Mouse (Mus musculus) CD4-positive, CD25-positive, alpha-beta regulatory T cell, adult 2 months (primary cell): ENCODE results near the gene Gdf5.
"Not testable (repeated sequence)": the region's sequence is repeated elsewhere in the genome, so short reads cannot be mapped to it uniquely, and the experiment has no call there.

Experiments
- DNase-seq: peaks from one replicate; pipeline ENCODE4 v3.0.0-alpha.2; 2012; ENCODE audit warnings: low read depth, low spot score

The Gdf5 gene

GRCm38 (mm10) chr2:155941697-155942442 lies 3.3 kb downstream of the Gdf5 start:
- DNase-seq: no peak

- DNase-seq: no peak
Observed at GRCm38 (mm10) chr2:155940681-155941080, 4.5 kb downstream of the Gdf5 start, which contains the start of gene Gm15557. Gene Gm15557 (plus strand): TSS chr2:155940728.

- DNase-seq: no peak
Observed at GRCm38 (mm10) chr2:155939897-155940529, 5.2 kb downstream of the Gdf5 start.

GRCm38 (mm10) chr2:155929531-155930442 lies 15.4 kb downstream of the Gdf5 start, which contains the start of gene Uqcc1:
Gene Uqcc1 (minus strand): TSS chr2:155930310.
- peak; percentile 95 for DNase-seq

- DNase-seq: no peak
Observed at GRCm38 (mm10) chr2:155928711-155929345, 16.3 kb downstream of the Gdf5 start.

GRCm38 (mm10) chr2:155925213-155925612 lies 20.0 kb downstream of the Gdf5 start:
- DNase-seq: not testable (repeated sequence)

- DNase-seq: no peak
Observed at GRCm38 (mm10) chr2:155923143-155923542, 22.0 kb downstream of the Gdf5 start.

GRCm38 (mm10) chr2:155914684-155915083 lies 30.5 kb downstream of the Gdf5 start:
- no peak for DNase-seq

- no peak for DNase-seq
Observed at GRCm38 (mm10) chr2:155903632-155904008, 41.5 kb downstream of the Gdf5 start.

GRCm38 (mm10) chr2:155902989-155903631 lies 42.1 kb downstream of the Gdf5 start:
- DNase-seq: no peak

GRCm38 (mm10) chr2:155895046-155895735 lies 50.0 kb downstream of the Gdf5 start:
- DNase-seq: no peak

- no peak for DNase-seq
Observed at GRCm38 (mm10) chr2:155894307-155895045, 50.7 kb downstream of the Gdf5 start.
